Mouse (Mus musculus): ENCODE measurements around the gene Lcn2. TPM values are rescaled to one million over a fixed set of nuclear protein-coding genes. Genes with fewer than 3 reads are reported as not detected.

Lcn2 gene
- polyA plus RNA-seq, 1 experiment from 2014 or later: 1.8 TPM

Other genes starting within 250 kb of the Lcn2 start
- gene Prrc2b, start 237.2 kb downstream of the Lcn2 start, polyA plus RNA-seq (2015; fragmentation: Nextera tagmentation; extraction: Ambion mirVana): 24.7 and 26.9 TPM in 2 replicates
- gene Pomt1, start 151.7 kb downstream of the Lcn2 start, polyA plus RNA-seq (2015; fragmentation: Nextera tagmentation; extraction: Ambion mirVana): 23.0 and 24.1 TPM in 2 replicates
- gene Uck1, start 128.1 kb downstream of the Lcn2 start, polyA plus RNA-seq (2015; fragmentation: Nextera tagmentation; extraction: Ambion mirVana): 60.8 and 63.8 TPM in 2 replicates
- 25.8 and 27.9 TPM in 2 replicates for gene Golga2, start 100.9 kb downstream of the Lcn2 start, polyA plus RNA-seq (2015; fragmentation: Nextera tagmentation; extraction: Ambion mirVana)
- gene Swi5, start 100.2 kb downstream of the Lcn2 start, polyA plus RNA-seq (2015; fragmentation: Nextera tagmentation; extraction: Ambion mirVana): 396 and 415 TPM in 2 replicates
- 46.1 and 50.7 TPM in 2 replicates for gene Ciz1, start 35.9 kb downstream of the Lcn2 start, polyA plus RNA-seq (2015; fragmentation: Nextera tagmentation; extraction: Ambion mirVana)
- gene Dnm1, start 34.9 kb downstream of the Lcn2 start, polyA plus RNA-seq (2015; fragmentation: Nextera tagmentation; extraction: Ambion mirVana): 5.7 and 5.9 TPM in 2 replicates
- 34.0 and 36.4 TPM in 2 replicates for gene 1110008P14Rik, start 6.3 kb downstream of the Lcn2 start, polyA plus RNA-seq (2015; fragmentation: Nextera tagmentation; extraction: Ambion mirVana)
- gene Ptges2, start 7.6 kb upstream of the Lcn2 start, polyA plus RNA-seq (2015; fragmentation: Nextera tagmentation; extraction: Ambion mirVana): 20.6 and 23.9 TPM in 2 replicates
- 6.5 and 6.8 TPM in 2 replicates for gene Naif1, start 62.2 kb upstream of the Lcn2 start, polyA plus RNA-seq (2015; fragmentation: Nextera tagmentation; extraction: Ambion mirVana)
- gene Slc25a25, start 63.2 kb upstream of the Lcn2 start, polyA plus RNA-seq (2015; fragmentation: Nextera tagmentation; extraction: Ambion mirVana): 16.0 and 17.5 TPM in 2 replicates
- gene Fam102a, start 147.1 kb upstream of the Lcn2 start, polyA plus RNA-seq (2015; fragmentation: Nextera tagmentation; extraction: Ambion mirVana): 11.9 and 12.7 TPM in 2 replicates
- 106 and 109 TPM in 2 replicates for gene Dpm2, start 182.6 kb upstream of the Lcn2 start, polyA plus RNA-seq (2015; fragmentation: Nextera tagmentation; extraction: Ambion mirVana)
- gene Pip5kl1, start 186.5 kb upstream of the Lcn2 start, polyA plus RNA-seq (2015; fragmentation: Nextera tagmentation; extraction: Ambion mirVana): 0.15 and 0.34 TPM in 2 replicates
- gene 9430097D07Rik, start 187.4 kb upstream of the Lcn2 start, polyA plus RNA-seq (2015; fragmentation: Nextera tagmentation; extraction: Ambion mirVana): not detected in 2 replicates
- gene St6galnac4, start 198.8 kb upstream of the Lcn2 start, polyA plus RNA-seq (2015; fragmentation: Nextera tagmentation; extraction: Ambion mirVana): 26.0 and 28.1 TPM in 2 replicates
- gene St6galnac6, start 211.5 kb upstream of the Lcn2 start, polyA plus RNA-seq (2015; fragmentation: Nextera tagmentation; extraction: Ambion mirVana): 25.4 and 26.3 TPM in 2 replicates
- 67.2 and 76.7 TPM in 2 replicates for gene Ak1, start 233.5 kb upstream of the Lcn2 start, polyA plus RNA-seq (2015; fragmentation: Nextera tagmentation; extraction: Ambion mirVana)